Mouse (Mus musculus) testis, adult 2 months (tissue): ENCODE data around the gene Pnkp.

Experiments
- CTCF ChIP-seq: fragments of 200-500 bp; IDR thresholded peaks from 2 replicates; pipeline ENCODE4 v1.5.1; 2012; ENCODE audit warnings: low read depth, mild to moderate bottlenecking, inconsistent platforms, low read length, moderate library complexity; ENCODE audit not compliant: control insufficient read depth, insufficient read depth, insufficient replicate concordance
- POLR2A ChIP-seq: fragments of 200-500 bp; IDR thresholded peaks from 2 replicates; pipeline ENCODE4 v1.6.1; 2012; ENCODE audit warnings: low read depth, mild to moderate bottlenecking, inconsistent platforms, low read length, moderate library complexity; ENCODE audit not compliant: control insufficient read depth

DNA sequence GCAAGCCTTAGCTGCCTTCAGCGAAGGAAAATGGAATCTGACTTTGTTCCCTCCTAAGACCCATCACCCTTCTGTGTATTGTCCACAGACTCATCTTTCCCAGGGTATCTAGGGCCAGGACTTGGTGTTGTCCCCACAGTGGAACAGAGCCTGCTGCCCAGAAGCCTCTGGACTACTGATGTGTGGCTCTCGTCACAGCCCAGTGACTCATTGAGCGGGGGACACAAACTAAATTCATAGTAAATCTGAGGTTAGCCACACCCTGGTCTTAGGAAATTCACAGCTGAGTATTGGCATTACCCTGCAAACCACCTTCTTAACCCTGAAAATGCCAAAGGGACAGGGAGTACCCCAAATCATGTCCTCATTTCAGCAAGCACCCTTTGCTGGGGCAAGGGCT, 30.2 kb upstream of the Pnkp start:
- TF ChIP-seq CTCF, result no peak
- TF ChIP-seq POLR2A, result no peak
